In the genomic region with DNA sequence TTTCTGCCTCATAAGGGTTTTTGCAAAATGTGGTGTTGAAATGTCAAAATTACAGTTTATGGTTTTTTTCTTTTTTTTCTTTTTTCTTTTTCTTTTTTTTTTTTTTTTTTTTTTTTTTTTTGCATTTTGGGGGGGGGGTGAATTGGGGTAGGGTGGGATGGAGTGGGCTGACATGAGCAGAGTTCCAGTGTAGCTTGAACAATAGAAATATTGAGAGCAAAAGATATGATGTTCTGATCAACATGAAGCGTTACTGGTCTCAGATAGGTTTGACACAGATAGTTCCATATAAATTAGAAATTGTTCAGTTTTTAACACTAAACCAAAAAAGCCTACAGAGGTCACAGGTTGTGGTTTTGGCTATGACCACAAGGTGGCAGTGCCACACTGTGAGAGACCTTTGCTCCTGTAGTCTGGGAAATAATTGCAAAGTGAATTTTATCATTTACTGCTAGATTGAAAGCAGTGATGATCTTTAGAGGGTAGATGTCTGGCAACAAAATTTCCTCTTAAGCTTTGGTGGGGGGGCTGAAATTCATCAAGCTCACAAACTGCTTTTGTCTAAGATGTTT, we compare ENCODE assay signal across 10 mouse cellular contexts. TPM values are rescaled to one million over a fixed set of nuclear protein-coding genes. Genes with fewer than 3 reads are reported as not detected.
DNase-seq lines count a peak whose midpoint lies in the region; ATAC-seq and TF ChIP-seq lines count a peak whose summit lies in the region.
"Had no signal": no experiment of that assay in that cellular context is flagged by ENCODE, and none has a peak within 500 bp of the region (broad histone marks: within the 10 kb centered on the region; RNA-seq: fewer than 3 reads in every experiment).

No protein-coding gene starts in this region.

- H3K36me3 ChIP-seq in kidney, embryonic 14.5 days (ENCODE audit: control insufficient read depth, insufficient read depth, low read length) = no peaks in the 10 kb centered on the region
- no peaks in the 10 kb centered on the region for H3K36me3 ChIP-seq in liver, adult 2 months (ENCODE audit: control insufficient read depth, insufficient read depth, low read length)
- H3K36me3 ChIP-seq in neural tube, embryonic 14.5 days (ENCODE audit: control insufficient read depth, insufficient read depth, low read length) = no peaks in the 10 kb centered on the region
- H3K36me3 ChIP-seq: heart, embryonic 13.5 days had no signal

- peak; percentile 81; the same call in 1 of the 2 replicates for ATAC-seq in kidney, embryonic 14.5 days (ENCODE audit: low FRiP score, low TSS enrichment)
- peak; percentile 75 for ATAC-seq in neural tube, embryonic 14.5 days (ENCODE audit: low read depth)

- peak; percentile 39 for DNase-seq in urinary bladder, postnatal 14 days (ENCODE audit: low spot score)
- DNase-seq in urinary bladder, postnatal 10 days (ENCODE audit: low spot score) = no peak
- peak; percentile 11 for DNase-seq in fibroblast of lung, adult 2 months (ENCODE audit: low read depth)
- DNase-seq in liver, adult 2 months (ENCODE audit: extremely low read depth, low read depth, low spot score) = peak; percentile 23
- DNase-seq in spleen, postnatal 4 days (ENCODE audit: low spot score in 2 of 2) = no peak

- H3K9ac ChIP-seq in kidney, embryonic 14.5 days (ENCODE audit: low read depth, low read length) = no peak overlapping the region
- no peak overlapping the region for H3K9ac ChIP-seq in liver, adult 2 months (ENCODE audit: low read depth, low read length)
- H3K9ac ChIP-seq in neural tube, embryonic 14.5 days (replicated peaks; ENCODE audit: low read depth, low read length) = no peak overlapping the region
- H3K9ac ChIP-seq: heart, embryonic 13.5 days had no signal

- H3K4me3 ChIP-seq in bone marrow, adult 2 months (replicated peaks; ENCODE audit: control insufficient read depth, low read depth, low read length) = no peak overlapping the region
- no peak overlapping the region for H3K4me3 ChIP-seq in kidney, embryonic 14.5 days (ENCODE audit: low read length)
- no peak overlapping the region for H3K4me3 ChIP-seq in liver, adult 2 months (ENCODE audit: insufficient read depth, low read depth, low read length)
- no peak overlapping the region for H3K4me3 ChIP-seq in neural tube, embryonic 14.5 days (ENCODE audit: low read depth, low read length)
- H3K4me3 ChIP-seq: heart, embryonic 13.5 days had no signal

- TF ChIP-seq CTCF in bone marrow, adult 2 months (IDR thresholded peaks at IDR 0.05; ENCODE audit: control insufficient read depth, insufficient read depth, low read length) = 0 out of 2 replicates have a peak, but pooled peaks have one; percentile 14
- TF ChIP-seq CTCF in liver, adult 2 months (IDR thresholded peaks at IDR 0.05; ENCODE audit: low read depth, low read length) = peak; percentile 50; the same call in 1 of the 2 replicates

- H3K79me2 ChIP-seq in liver, adult 2 months (ENCODE audit: control insufficient read depth, insufficient read depth, low read length) = no peaks in the 10 kb centered on the region

- WGBS in bone marrow, adult 2 months = 13% methylated on average over 1 of the region's 1 CpGs
- WGBS in kidney, embryonic 14.5 days = 46% methylated on average over 1 of the region's 1 CpGs
- 17% methylated on average over 1 of the region's 1 CpGs for WGBS in liver, adult 2 months
- 34% methylated on average over 1 of the region's 1 CpGs for WGBS in neural tube, embryonic 14.5 days

- no peak overlapping the region for H3K4me2 ChIP-seq in kidney, embryonic 14.5 days (replicated peaks; ENCODE audit: low read depth, low read length)
- no peak overlapping the region for H3K4me2 ChIP-seq in neural tube, embryonic 14.5 days (ENCODE audit: low read depth, low read length)
- H3K4me2 ChIP-seq: heart, embryonic 13.5 days had no signal

- no peaks in the 10 kb centered on the region for H3K4me1 ChIP-seq in bone marrow, adult 2 months (ENCODE audit: control insufficient read depth, insufficient read depth, low read length)
- H3K4me1 ChIP-seq in kidney, embryonic 14.5 days (ENCODE audit: control insufficient read depth, insufficient read depth, low read length) = no peaks in the 10 kb centered on the region
- no peaks in the 10 kb centered on the region for H3K4me1 ChIP-seq in liver, adult 2 months (ENCODE audit: control insufficient read depth, insufficient read depth, low read length)
- H3K4me1 ChIP-seq in neural tube, embryonic 14.5 days (ENCODE audit: control insufficient read depth, insufficient read depth, low read length) = no peaks in the 10 kb centered on the region
- H3K4me1 ChIP-seq: heart, embryonic 13.5 days had no signal

- no peak for TF ChIP-seq POLR2A in bone marrow, adult 2 months (IDR thresholded peaks at IDR 0.05; ENCODE audit: borderline replicate concordance, control insufficient read depth, low read depth, low read length)
- no peak for TF ChIP-seq POLR2A in liver, adult 2 months (IDR thresholded peaks at IDR 0.05; ENCODE audit: extremely low read depth, insufficient read depth, low read length)

- no peak overlapping the region for H3K27ac ChIP-seq in bone marrow, adult 2 months (ENCODE audit: control insufficient read depth, insufficient read depth, low read depth, low read length, poor library complexity)
- no peak overlapping the region for H3K27ac ChIP-seq in kidney, embryonic 14.5 days (ENCODE audit: low read depth, low read length)
- no peak overlapping the region for H3K27ac ChIP-seq in liver, adult 2 months (replicated peaks; ENCODE audit: insufficient read depth, low read depth, low read length)
- H3K27ac ChIP-seq in neural tube, embryonic 14.5 days (ENCODE audit: low read depth, low read length) = no peak overlapping the region
- H3K27ac ChIP-seq: heart, embryonic 13.5 days had no signal

- H3K9me3 ChIP-seq in kidney, embryonic 14.5 days (ENCODE audit: control insufficient read depth, low read length) = no peaks in the 10 kb centered on the region
- no peaks in the 10 kb centered on the region for H3K9me3 ChIP-seq in neural tube, embryonic 14.5 days (ENCODE audit: control insufficient read depth, low read length)
- H3K9me3 ChIP-seq: heart, embryonic 13.5 days had no signal

- H3K27me3 ChIP-seq in kidney, embryonic 14.5 days (ENCODE audit: control insufficient read depth, insufficient read depth, low read length) = no peaks in the 10 kb centered on the region
- no peaks in the 10 kb centered on the region for H3K27me3 ChIP-seq in liver, adult 2 months (ENCODE audit: control insufficient read depth, insufficient read depth, low read length)
- no peaks in the 10 kb centered on the region for H3K27me3 ChIP-seq in neural tube, embryonic 14.5 days (ENCODE audit: control insufficient read depth, insufficient read depth, low read length)
- H3K27me3 ChIP-seq: heart, embryonic 13.5 days had no signal

RNA-seq across cellular contexts. Expression of a gene that starts 40.5 kb away (rescaled TPM):
- not detected in 2 replicates for polyA plus RNA-seq in bone marrow, adult 2 months (2011; ENCODE audit: insufficient read depth, insufficient read length, low replicate concordance, missing spikeins)
- polyA plus RNA-seq in kidney, embryonic 14.5 days (2014; fragmentation: Nextera tagmentation; extraction: Ambion mirVana) = 0.13 TPM in 1 of 2 replicates, not detected in the other
- total RNA-seq in liver, adult 2 months (2014; rRNA removed) = not detected in 2 replicates
- not detected in 2 replicates for polyA plus RNA-seq in liver, adult 2 months (2012; rRNA removed)
- polyA plus RNA-seq in neural tube, embryonic 14.5 days (2014; fragmentation: Nextera tagmentation; extraction: Ambion mirVana) = 41.9 and 45.2 TPM in 2 replicates
- polyA plus RNA-seq: spleen, adult 2 months had no signal

Comparison
In these comparisons a context has a peak if more than half of its experiments do, and no peak if none do; other contexts are left out.
1. DNase-seq: peak in urinary bladder, postnatal 14 days (single experiment), fibroblast of lung, adult 2 months (single experiment) and liver, adult 2 months (single experiment); none in urinary bladder, postnatal 10 days (single experiment) and spleen, postnatal 4 days (0 of 2).
2. RNA of a gene that starts 40.5 kb away (polyA plus RNA-seq): 41.9 to 45.2 TPM in neural tube, embryonic 14.5 days; not detected in bone marrow, adult 2 months, 0.13 TPM in kidney, embryonic 14.5 days and not detected in liver, adult 2 months; every median in the first group is over 10 times any median in the second.